Mouse (Mus musculus): ENCODE measurements around the gene Nr1i2. TPM values are rescaled to one million over a fixed set of nuclear protein-coding genes. Genes with fewer than 3 reads are reported as not detected.

Gene Nr1i2
- polyA plus RNA-seq, 1 experiment = not detected

- H3K36me3 ChIP-seq (ENCODE audit: control insufficient read depth, insufficient read depth, low read length, poor library complexity, severe bottlenecking) = no peaks in the 10 kb centered on the region
- no peak overlapping the region for H3K9ac ChIP-seq (ENCODE audit: low read depth, poor library complexity, severe bottlenecking)
- H3K27ac ChIP-seq (ENCODE audit: insufficient read depth, low read length) = no peak overlapping the region
- TF ChIP-seq POLR2A (IDR thresholded peaks at IDR 0.05; ENCODE audit: insufficient read depth, low read length) (no peak), EP300 (IDR thresholded peaks at IDR 0.05; ENCODE audit: insufficient read depth, low read depth, low read length) (no peak), CTCF (IDR thresholded peaks at IDR 0.05; ENCODE audit: low read depth, low read length) (no peak)
- no peaks in the 10 kb centered on the region for H3K4me1 ChIP-seq (ENCODE audit: control insufficient read depth, insufficient read depth, low read length)
- no peaks in the 10 kb centered on the region for H3K9me3 ChIP-seq (replicated peaks; ENCODE audit: control insufficient read depth, insufficient read depth, low read length, poor library complexity, severe bottlenecking)
- H3K4me3 ChIP-seq (ENCODE audit: low read depth, low read length) = no peak overlapping the region
- H3K27me3 ChIP-seq (ENCODE audit: control insufficient read depth, insufficient read depth, low read length, poor library complexity, severe bottlenecking) = no peaks in the 10 kb centered on the region
Measured at GRCm38 (mm10) chr16:38326778-38327397, 32.3 kb upstream of the Nr1i2 start.

GRCm38 (mm10) chr16:38324311-38324710 is 29.7 kb upstream of the Nr1i2 start:
- Histone ChIP-seq H3K9ac (ENCODE audit: low read depth, poor library complexity, severe bottlenecking) (no peak overlapping the region), H3K27me3 (ENCODE audit: control insufficient read depth, insufficient read depth, low read length, poor library complexity, severe bottlenecking) (no peaks in the 10 kb centered on the region), H3K4me3 (ENCODE audit: low read depth, low read length) (no peak overlapping the region), H3K9me3 (replicated peaks; ENCODE audit: control insufficient read depth, insufficient read depth, low read length, poor library complexity, severe bottlenecking) (no peaks in the 10 kb centered on the region), H3K36me3 (ENCODE audit: control insufficient read depth, insufficient read depth, low read length, poor library complexity, severe bottlenecking) (no peaks in the 10 kb centered on the region), H3K4me1 (ENCODE audit: control insufficient read depth, insufficient read depth, low read length) (no peaks in the 10 kb centered on the region), H3K27ac (ENCODE audit: insufficient read depth, low read length) (no peak overlapping the region)
- TF ChIP-seq POLR2A (IDR thresholded peaks at IDR 0.05; ENCODE audit: insufficient read depth, low read length) = no peak
- TF ChIP-seq CTCF (IDR thresholded peaks at IDR 0.05; ENCODE audit: low read depth, low read length) = no peak
- TF ChIP-seq EP300 (IDR thresholded peaks at IDR 0.05; ENCODE audit: insufficient read depth, low read depth, low read length) = no peak

GRCm38 (mm10) chr16:38321452-38321935 is 26.9 kb upstream of the Nr1i2 start:
- Histone ChIP-seq H3K27me3 (ENCODE audit: control insufficient read depth, insufficient read depth, low read length, poor library complexity, severe bottlenecking) (no peaks in the 10 kb centered on the region), H3K27ac (ENCODE audit: insufficient read depth, low read length) (no peak overlapping the region), H3K4me3 (ENCODE audit: low read depth, low read length) (peak overlapping the region; percentile 32), H3K4me1 (ENCODE audit: control insufficient read depth, insufficient read depth, low read length) (no peaks in the 10 kb centered on the region), H3K9ac (ENCODE audit: low read depth, poor library complexity, severe bottlenecking) (no peak overlapping the region), H3K36me3 (ENCODE audit: control insufficient read depth, insufficient read depth, low read length, poor library complexity, severe bottlenecking) (no peaks in the 10 kb centered on the region), H3K9me3 (replicated peaks; ENCODE audit: control insufficient read depth, insufficient read depth, low read length, poor library complexity, severe bottlenecking) (no peaks in the 10 kb centered on the region)
- TF ChIP-seq POLR2A (IDR thresholded peaks at IDR 0.05; ENCODE audit: insufficient read depth, low read length) = no peak
- peak; percentile 75 for TF ChIP-seq CTCF (IDR thresholded peaks at IDR 0.05; ENCODE audit: low read depth, low read length)
- no peak for TF ChIP-seq EP300 (IDR thresholded peaks at IDR 0.05; ENCODE audit: insufficient read depth, low read depth, low read length)

- no peak for TF ChIP-seq CTCF (IDR thresholded peaks at IDR 0.05; ENCODE audit: low read depth, low read length)
- no peak for TF ChIP-seq POLR2A (IDR thresholded peaks at IDR 0.05; ENCODE audit: insufficient read depth, low read length)
- no peak for TF ChIP-seq EP300 (IDR thresholded peaks at IDR 0.05; ENCODE audit: insufficient read depth, low read depth, low read length)
- H3K4me1 ChIP-seq (ENCODE audit: control insufficient read depth, insufficient read depth, low read length) = no peaks in the 10 kb centered on the region
- H3K4me3 ChIP-seq (ENCODE audit: low read depth, low read length) = no peak overlapping the region
- H3K36me3 ChIP-seq (ENCODE audit: control insufficient read depth, insufficient read depth, low read length, poor library complexity, severe bottlenecking) = no peaks in the 10 kb centered on the region
- no peak overlapping the region for H3K9ac ChIP-seq (ENCODE audit: low read depth, poor library complexity, severe bottlenecking)
- H3K27ac ChIP-seq (ENCODE audit: insufficient read depth, low read length) = no peak overlapping the region
- 0 out of 2 replicates have a peak, but pooled peaks cover 3% of the 10 kb centered on the region for H3K9me3 ChIP-seq (replicated peaks; ENCODE audit: control insufficient read depth, insufficient read depth, low read length, poor library complexity, severe bottlenecking)
- H3K27me3 ChIP-seq (ENCODE audit: control insufficient read depth, insufficient read depth, low read length, poor library complexity, severe bottlenecking) = no peaks in the 10 kb centered on the region
Measured at GRCm38 (mm10) chr16:38319087-38319486, 24.5 kb upstream of the Nr1i2 start.

- no peak overlapping the region for H3K4me3 ChIP-seq (ENCODE audit: low read depth, low read length)
- 0 out of 2 replicates have a peak, but pooled peaks cover 3% of the 10 kb centered on the region for H3K9me3 ChIP-seq (replicated peaks; ENCODE audit: control insufficient read depth, insufficient read depth, low read length, poor library complexity, severe bottlenecking)
- H3K9ac ChIP-seq (ENCODE audit: low read depth, poor library complexity, severe bottlenecking) = no peak overlapping the region
- no peaks in the 10 kb centered on the region for H3K4me1 ChIP-seq (ENCODE audit: control insufficient read depth, insufficient read depth, low read length)
- H3K27ac ChIP-seq (ENCODE audit: insufficient read depth, low read length) = no peak overlapping the region
- TF ChIP-seq EP300 (IDR thresholded peaks at IDR 0.05; ENCODE audit: insufficient read depth, low read depth, low read length) = no peak
- no peak for TF ChIP-seq POLR2A (IDR thresholded peaks at IDR 0.05; ENCODE audit: insufficient read depth, low read length)
- TF ChIP-seq CTCF (IDR thresholded peaks at IDR 0.05; ENCODE audit: low read depth, low read length) = no peak
- H3K27me3 ChIP-seq (ENCODE audit: control insufficient read depth, insufficient read depth, low read length, poor library complexity, severe bottlenecking) = no peaks in the 10 kb centered on the region
- no peaks in the 10 kb centered on the region for H3K36me3 ChIP-seq (ENCODE audit: control insufficient read depth, insufficient read depth, low read length, poor library complexity, severe bottlenecking)
Measured at GRCm38 (mm10) chr16:38318492-38318891, 23.9 kb upstream of the Nr1i2 start.

GRCm38 (mm10) chr16:38308195-38308594 is 13.6 kb upstream of the Nr1i2 start:
- Histone ChIP-seq H3K36me3 (ENCODE audit: control insufficient read depth, insufficient read depth, low read length, poor library complexity, severe bottlenecking) (no peaks in the 10 kb centered on the region), H3K4me1 (ENCODE audit: control insufficient read depth, insufficient read depth, low read length) (no peaks in the 10 kb centered on the region), H3K4me3 (ENCODE audit: low read depth, low read length) (no peak overlapping the region), H3K9ac (ENCODE audit: low read depth, poor library complexity, severe bottlenecking) (no peak overlapping the region), H3K27me3 (ENCODE audit: control insufficient read depth, insufficient read depth, low read length, poor library complexity, severe bottlenecking) (no peaks in the 10 kb centered on the region), H3K9me3 (replicated peaks; ENCODE audit: control insufficient read depth, insufficient read depth, low read length, poor library complexity, severe bottlenecking) (no peaks in the 10 kb centered on the region), H3K27ac (ENCODE audit: insufficient read depth, low read length) (no peak overlapping the region)
- no peak for TF ChIP-seq EP300 (IDR thresholded peaks at IDR 0.05; ENCODE audit: insufficient read depth, low read depth, low read length)
- no peak for TF ChIP-seq CTCF (IDR thresholded peaks at IDR 0.05; ENCODE audit: low read depth, low read length)
- no peak for TF ChIP-seq POLR2A (IDR thresholded peaks at IDR 0.05; ENCODE audit: insufficient read depth, low read length)

Measured in ES-Bruce4 (cell line).